Mouse (Mus musculus) activated CD4-positive, CD25-positive, alpha-beta regulatory T cell (primary cell): Measurements from ENCODE around the gene Slc25a54. TPM values are rescaled to one million over a fixed set of nuclear protein-coding genes. Genes with fewer than 3 reads are reported as not detected.

Experiments used
- polyA plus RNA-seq, 2 experiments: library from polyadenylated mRNA; unstranded; fragments of 100-300 nt; shearing (Covaris generic); gene quantifications; one replicate each; pipeline ENCODE4 v1.2.1; 2017

Gene Slc25a54
- not detected for polyA plus RNA-seq

GRCm38 (mm10) chr3:109080169-109080568 lies at the start of gene Slc25a54:
Gene Slc25a54, plus strand, starts transcription at chr3:109080469.

DNA sequence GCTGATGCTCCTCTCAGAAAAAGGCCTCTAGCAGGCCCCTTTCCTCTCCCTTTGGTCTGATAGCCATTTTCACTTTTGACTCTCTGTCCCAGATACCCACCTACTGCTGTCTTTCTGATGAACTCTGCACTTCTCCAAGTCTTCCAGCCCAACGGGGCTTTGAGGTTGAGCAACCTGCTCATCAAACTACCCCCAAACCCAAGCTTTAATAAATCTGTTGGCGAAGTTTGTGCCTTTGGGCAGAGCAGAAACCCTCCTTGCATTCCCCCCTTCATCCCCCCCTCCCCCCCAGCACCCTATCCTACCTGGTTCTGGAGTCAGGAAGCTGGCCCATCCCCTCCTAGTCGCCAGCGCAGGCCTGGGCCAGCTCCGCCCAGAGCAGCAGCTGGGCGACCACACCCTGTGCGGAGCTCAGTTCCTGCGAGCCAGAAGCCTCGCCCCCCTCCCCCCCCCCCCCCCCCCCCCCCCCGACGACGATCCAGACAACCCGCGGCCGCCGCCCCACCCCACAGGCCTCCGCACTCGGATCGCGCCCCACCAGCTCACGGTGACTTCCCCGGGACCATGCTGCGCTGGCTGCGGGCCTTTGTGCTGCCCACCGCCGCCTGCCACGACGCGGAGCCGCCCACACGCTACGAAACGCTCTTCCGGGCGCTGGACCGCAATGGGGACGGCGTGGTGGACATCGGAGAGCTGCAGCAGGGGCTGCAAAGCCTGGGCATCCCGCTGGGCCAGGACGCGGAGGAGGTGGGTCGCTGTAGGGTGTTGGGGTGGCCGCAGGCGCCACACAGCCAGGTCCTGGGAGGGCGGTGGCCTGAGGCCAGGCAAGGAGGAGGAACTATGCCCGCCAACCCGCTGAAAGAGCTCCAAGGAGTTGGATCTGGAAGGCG lies 42.6 kb downstream of the Slc25a54 start, which contains the start of gene Slc25a24:
Gene Slc25a24 (plus strand): TSS at position 509 of the 890 bp plus-strand sequence.

Other genes with a start within 250 kb of the Slc25a54 start
- 10 to 100 TPM; 52.1 to 54.2 TPM for gene Stxbp3, start 239.9 kb upstream of the Slc25a54 start, polyA plus RNA-seq
- under 1 TPM; 0.25 to 0.63 TPM for gene Fndc7, start 190.5 kb upstream of the Slc25a54 start, polyA plus RNA-seq
- 100 to 1,000 TPM; 174 to 217 TPM for gene Prpf38b, start 168.7 kb upstream of the Slc25a54 start, polyA plus RNA-seq
- under 1 TPM in 1 of 2 experiments, not detected in 1; 0.32 TPM for gene Henmt1, start 140.6 kb upstream of the Slc25a54 start, polyA plus RNA-seq
- not detected for gene Gm9857, start 140.0 kb upstream of the Slc25a54 start, polyA plus RNA-seq
- gene Fam102b, start 52.9 kb upstream of the Slc25a54 start, polyA plus RNA-seq: 1 to 10 TPM; 2.9 to 4.1 TPM
- gene Slc25a24, start 42.7 kb downstream of the Slc25a54 start, polyA plus RNA-seq: 10 to 100 TPM; 17.2 to 22.7 TPM